Mouse (Mus musculus) megakaryocyte, embryonic 14.5 days (primary cell): ENCODE results near the gene Jam2. TPM values are rescaled to one million over a fixed set of nuclear protein-coding genes. Genes with fewer than 3 reads are reported as not detected.
A peak's percentile ranks its signal among the peaks of the same experiment; 100 is the strongest.

Experiments
- H3K27me3 ChIP-seq: replicated peaks from 2 replicates; pipeline ENCODE3; 2012; ENCODE audit warnings: inconsistent platforms
- H3K36me3 ChIP-seq: replicated peaks from 2 replicates; pipeline ENCODE3; 2012; ENCODE audit warnings: low read length, inconsistent platforms, mixed read lengths
- H3K4me1 ChIP-seq: 2 replicates; pipeline ENCODE4 v1.6.1; 2012; ENCODE audit warnings: inconsistent platforms
- H3K4me3 ChIP-seq: replicated peaks from 2 replicates; pipeline ENCODE3; 2012; ENCODE audit warnings: moderate library complexity, mild to moderate bottlenecking, inconsistent platforms
- H3K9me3 ChIP-seq: 2 replicates; pipeline ENCODE4 v1.6.1; 2012; ENCODE audit warnings: inconsistent platforms
- FLI1 ChIP-seq: IDR thresholded peaks from 2 replicates; pipeline ENCODE4 v1.6.1; 2012; ENCODE audit warnings: low read length, inconsistent platforms, mixed read lengths
- GATA1 ChIP-seq: IDR thresholded peaks from 3 replicates; pipeline ENCODE4 v1.6.1; 2012; ENCODE audit warnings: mixed read lengths, low read length, inconsistent platforms, borderline replicate concordance
- polyA plus RNA-seq: library from polyadenylated mRNA; stranded (reverse); fragments of >175 nt; gene quantifications from 2 replicates; pipeline ENCODE4 v1.2.3, GENCODE M21; 2012; ENCODE audit warnings: low replicate concordance; ENCODE audit not compliant: insufficient read depth

The Jam2 gene
- polyA plus RNA-seq, 1 experiment, result 0.81 TPM

DNA sequence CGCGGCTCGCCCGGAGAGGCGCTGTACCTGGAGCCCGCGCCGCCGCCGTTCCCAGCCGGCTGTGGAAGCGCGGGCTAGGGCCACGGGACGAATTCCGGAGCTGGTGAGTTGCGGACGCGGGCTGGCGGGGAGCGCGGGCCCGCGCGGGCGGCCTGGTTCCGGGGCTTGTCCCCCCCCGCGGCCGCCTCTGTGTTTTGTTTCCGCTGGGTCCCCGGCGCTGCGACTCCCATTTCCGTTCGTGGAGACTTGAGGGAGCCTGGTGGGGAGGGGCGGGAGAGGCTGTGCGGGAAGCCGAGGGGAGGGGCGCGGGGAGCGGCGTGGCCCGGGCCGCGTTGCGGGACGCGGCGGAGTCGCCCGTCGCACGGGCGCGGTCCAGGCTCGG lies 61.5 kb downstream of the Jam2 start, which contains the start of gene Atp5j:
Gene Atp5j, minus strand, starts transcription at position 185 of the 382 bp plus-strand sequence.
- no peaks in the 10 kb centered on the region for H3K27me3 ChIP-seq
- no peak for TF ChIP-seq GATA1
- no peak for TF ChIP-seq FLI1
- peak within 1 kb of the TSS; percentile 99 for H3K4me3 ChIP-seq
- peaks cover 50% of the 10 kb centered on the region for H3K4me1 ChIP-seq
- H3K9me3 ChIP-seq, result no peaks in the 10 kb centered on the region
- peaks cover 52% of the 10 kb centered on the region for H3K36me3 ChIP-seq

- TF ChIP-seq FLI1, result no peak
- no peak for TF ChIP-seq GATA1
- no peaks in the 10 kb centered on the region for H3K9me3 ChIP-seq
- peaks cover 52% of the 10 kb centered on the region for H3K36me3 ChIP-seq
- no peaks in the 10 kb centered on the region for H3K27me3 ChIP-seq
- peak overlapping the region; percentile 99 for H3K4me3 ChIP-seq
- peaks cover 50% of the 10 kb centered on the region for H3K4me1 ChIP-seq
Measured at GRCm38 (mm10) chr16:84835823-84836743, 62.2 kb downstream of the Jam2 start.

GRCm38 (mm10) chr16:84838576-84838975 lies 64.7 kb downstream of the Jam2 start:
- TF ChIP-seq FLI1 (no peak), GATA1 (no peak)
- Histone ChIP-seq H3K36me3 (peaks cover 53% of the 10 kb centered on the region), H3K4me1 (peaks cover 32% of the 10 kb centered on the region), H3K4me3 (no peak overlapping the region), H3K27me3 (no peaks in the 10 kb centered on the region), H3K9me3 (no peaks in the 10 kb centered on the region)

DNA sequence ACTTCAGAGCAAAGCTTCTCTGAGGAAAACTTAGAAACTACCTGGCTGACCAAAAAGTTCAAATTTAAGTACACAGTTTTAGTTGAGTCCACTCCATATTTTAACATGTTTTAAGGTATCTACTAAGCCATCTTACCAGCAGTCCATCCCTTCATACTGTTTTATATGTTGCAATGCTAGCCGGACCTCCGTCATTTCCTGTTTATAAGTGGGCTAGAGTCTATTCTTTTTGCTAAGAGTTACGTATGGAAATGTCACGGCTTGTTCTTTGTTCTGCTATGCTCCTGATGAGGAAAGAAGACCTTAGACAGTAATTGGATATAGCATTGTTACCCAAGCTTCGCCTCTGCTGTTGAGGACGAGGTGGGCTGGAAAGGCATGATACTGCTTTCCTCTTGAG lies 79.6 kb downstream of the Jam2 start:
- Histone ChIP-seq H3K27me3 (no peaks in the 10 kb centered on the region), H3K4me1 (peaks cover 3% of the 10 kb centered on the region; the same call in 1 of the 2 replicates), H3K4me3 (no peak overlapping the region), H3K9me3 (no peaks in the 10 kb centered on the region), H3K36me3 (peaks cover 94% of the 10 kb centered on the region)
- TF ChIP-seq GATA1 (no peak), FLI1 (no peak)

DNA sequence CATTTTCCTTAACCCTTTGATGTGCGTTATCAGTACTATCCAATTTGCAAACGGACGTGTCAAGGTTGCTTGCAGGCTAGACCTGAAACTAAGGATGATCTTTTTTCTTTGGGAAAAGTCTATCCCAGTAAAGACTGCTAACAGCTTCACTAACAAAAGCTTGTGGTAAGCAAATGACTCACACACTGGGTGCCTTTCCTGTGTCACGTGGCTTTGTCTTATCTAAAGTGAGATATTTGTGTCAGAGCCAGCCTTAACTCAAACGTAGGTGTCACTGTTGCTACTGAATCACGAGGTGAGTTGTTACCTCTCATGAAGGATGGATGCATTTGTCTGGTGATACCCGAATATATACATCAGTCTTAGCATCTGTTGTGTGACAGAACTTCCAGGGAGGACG lies 90.7 kb downstream of the Jam2 start:
- Histone ChIP-seq H3K36me3 (peaks cover 48% of the 10 kb centered on the region), H3K27me3 (no peaks in the 10 kb centered on the region), H3K4me1 (peaks cover 9% of the 10 kb centered on the region), H3K9me3 (peaks cover 6% of the 10 kb centered on the region; the same call in 1 of the 2 replicates), H3K4me3 (no peak overlapping the region)
- TF ChIP-seq FLI1 (no peak), GATA1 (no peak)

DNA sequence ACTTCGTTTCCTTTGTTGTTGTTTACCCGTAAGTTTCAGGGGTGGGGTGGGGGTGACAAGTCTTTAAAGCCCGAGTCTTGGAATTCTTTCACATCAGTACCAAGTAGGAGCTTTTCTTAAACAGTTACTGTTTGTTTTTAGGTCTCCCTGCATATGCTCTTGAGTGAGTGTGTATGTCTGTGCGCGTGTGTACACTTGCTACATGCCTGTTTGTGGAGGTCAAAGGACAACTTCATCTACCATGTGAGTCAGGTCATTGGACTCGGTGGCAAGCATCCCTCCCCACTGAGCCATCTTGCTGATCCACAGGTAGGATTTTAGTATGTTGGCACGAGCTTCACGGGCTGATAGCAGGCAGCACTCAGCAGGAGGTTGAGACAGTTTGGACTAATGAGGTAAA lies 99.9 kb downstream of the Jam2 start:
- no peak for TF ChIP-seq GATA1
- Histone ChIP-seq H3K27me3 (peaks cover 5% of the 10 kb centered on the region), H3K9me3 (no peaks in the 10 kb centered on the region), H3K4me1 (no peaks in the 10 kb centered on the region), H3K4me3 (no peak overlapping the region), H3K36me3 (no peaks in the 10 kb centered on the region)

GRCm38 (mm10) chr16:84875012-84875717 lies 101.2 kb downstream of the Jam2 start:
- Histone ChIP-seq H3K9me3 (no peaks in the 10 kb centered on the region), H3K27me3 (peaks cover 5% of the 10 kb centered on the region), H3K4me3 (no peak overlapping the region), H3K36me3 (no peaks in the 10 kb centered on the region), H3K4me1 (peaks cover 6% of the 10 kb centered on the region; the same call in 1 of the 2 replicates)
- no peak for TF ChIP-seq GATA1
- TF ChIP-seq FLI1, result no peak

Other genes with a start within 250 kb of the Jam2 start
- gene Mrpl39, start 38.4 kb upstream of the Jam2 start, polyA plus RNA-seq, result 12.7 and 117 TPM in 2 replicates
- 2.3 TPM in 1 of 2 replicates, not detected in the other for gene Gabpa, start 60.8 kb downstream of the Jam2 start, polyA plus RNA-seq
- gene Atp5j, start 61.5 kb downstream of the Jam2 start, polyA plus RNA-seq, result 133 and 159 TPM in 2 replicates